Mouse (Mus musculus): ENCODE measurements around the gene Nxf1. TPM values are rescaled to one million over a fixed set of nuclear protein-coding genes. Genes with fewer than 3 reads are reported as not detected.

The Nxf1 gene
- polyA plus RNA-seq, 1 experiment from 2014 or later: 152 TPM

- WGBS: 19% methylated on average over 24 of the region's 29 CpGs
- peaks cover 66% of the 10 kb centered on the region for H3K36me3 ChIP-seq (ENCODE audit: control insufficient read depth, insufficient read depth, low read length)
- peak; percentile 58 for ATAC-seq (ENCODE audit: low read depth)
Measured at GRCm38 (mm10) chr19:8770567-8771270, 13.8 kb downstream of the Nxf1 start, which contains the start of gene Tmem223. TSS of gene Tmem223 (plus strand) at chr19:8770996.

GRCm38 (mm10) chr19:8772996-8773395 lies 16.1 kb downstream of the Nxf1 start:
- peak overlapping the region; percentile 60 for H3K4me3 ChIP-seq (ENCODE audit: low read depth, low read length)
- peaks cover 44% of the 10 kb centered on the region for H3K36me3 ChIP-seq (ENCODE audit: control insufficient read depth, insufficient read depth, low read length)
- WGBS: 84% methylated on average over 5 of the region's 5 CpGs
- DNase-seq (ENCODE audit: low spot score): no peak
- H3K9me3 ChIP-seq (ENCODE audit: control insufficient read depth, low read length): no peaks in the 10 kb centered on the region
- no peak for ATAC-seq (ENCODE audit: low read depth)
- H3K27ac ChIP-seq (replicated peaks; ENCODE audit: low read depth, low read length): peak overlapping the region; percentile 99; the same call in 1 of the 2 replicates
- H3K27me3 ChIP-seq (replicated peaks; ENCODE audit: control insufficient read depth, insufficient read depth, low read length): no peaks in the 10 kb centered on the region
- H3K4me2 ChIP-seq (ENCODE audit: low read depth, low read length): peak overlapping the region; percentile 95
- H3K4me1 ChIP-seq (ENCODE audit: control insufficient read depth, insufficient read depth, low read length): peaks cover 20% of the 10 kb centered on the region
- peak overlapping the region; percentile 82; the same call in 1 of the 2 replicates for H3K9ac ChIP-seq (ENCODE audit: low read depth, low read length)

More at GRCm38 (mm10) chr19:8770567-8771270, 13.8 kb downstream of the Nxf1 start, which contains the start of gene Tmem223:
- Histone ChIP-seq H3K27ac (replicated peaks; ENCODE audit: low read depth, low read length) (peak within 1 kb of the TSS; percentile 89), H3K4me1 (ENCODE audit: control insufficient read depth, insufficient read depth, low read length) (peaks cover 20% of the 10 kb centered on the region), H3K4me3 (ENCODE audit: low read depth, low read length) (peak within 1 kb of the TSS; percentile 70), H3K9me3 (ENCODE audit: control insufficient read depth, low read length) (peaks cover under 1% of the 10 kb centered on the region; the same call in 1 of the 2 replicates), H3K4me2 (ENCODE audit: low read depth, low read length) (peak within 1 kb of the TSS; percentile 80), H3K27me3 (replicated peaks; ENCODE audit: control insufficient read depth, insufficient read depth, low read length) (no peaks in the 10 kb centered on the region), H3K9ac (ENCODE audit: low read depth, low read length) (peak within 1 kb of the TSS; percentile 93)
- DNase-seq (ENCODE audit: low spot score): peak; percentile 82

GRCm38 (mm10) chr19:8773409-8773808 lies 16.5 kb downstream of the Nxf1 start:
- H3K9ac ChIP-seq (ENCODE audit: low read depth, low read length): peak overlapping the region; percentile 82
- H3K4me1 ChIP-seq (ENCODE audit: control insufficient read depth, insufficient read depth, low read length): peaks cover 20% of the 10 kb centered on the region
- peak overlapping the region; percentile 60 for H3K4me3 ChIP-seq (ENCODE audit: low read depth, low read length)
- H3K27me3 ChIP-seq (replicated peaks; ENCODE audit: control insufficient read depth, insufficient read depth, low read length): no peaks in the 10 kb centered on the region
- DNase-seq (ENCODE audit: low spot score): no peak
- peak overlapping the region; percentile 95 for H3K4me2 ChIP-seq (ENCODE audit: low read depth, low read length)
- H3K27ac ChIP-seq (replicated peaks; ENCODE audit: low read depth, low read length): peak overlapping the region; percentile 99
- peaks cover 44% of the 10 kb centered on the region for H3K36me3 ChIP-seq (ENCODE audit: control insufficient read depth, insufficient read depth, low read length)
- no peak for ATAC-seq (ENCODE audit: low read depth)
- WGBS: 56% methylated on average over 6 of the region's 6 CpGs
- no peaks in the 10 kb centered on the region for H3K9me3 ChIP-seq (ENCODE audit: control insufficient read depth, low read length)

DNA sequence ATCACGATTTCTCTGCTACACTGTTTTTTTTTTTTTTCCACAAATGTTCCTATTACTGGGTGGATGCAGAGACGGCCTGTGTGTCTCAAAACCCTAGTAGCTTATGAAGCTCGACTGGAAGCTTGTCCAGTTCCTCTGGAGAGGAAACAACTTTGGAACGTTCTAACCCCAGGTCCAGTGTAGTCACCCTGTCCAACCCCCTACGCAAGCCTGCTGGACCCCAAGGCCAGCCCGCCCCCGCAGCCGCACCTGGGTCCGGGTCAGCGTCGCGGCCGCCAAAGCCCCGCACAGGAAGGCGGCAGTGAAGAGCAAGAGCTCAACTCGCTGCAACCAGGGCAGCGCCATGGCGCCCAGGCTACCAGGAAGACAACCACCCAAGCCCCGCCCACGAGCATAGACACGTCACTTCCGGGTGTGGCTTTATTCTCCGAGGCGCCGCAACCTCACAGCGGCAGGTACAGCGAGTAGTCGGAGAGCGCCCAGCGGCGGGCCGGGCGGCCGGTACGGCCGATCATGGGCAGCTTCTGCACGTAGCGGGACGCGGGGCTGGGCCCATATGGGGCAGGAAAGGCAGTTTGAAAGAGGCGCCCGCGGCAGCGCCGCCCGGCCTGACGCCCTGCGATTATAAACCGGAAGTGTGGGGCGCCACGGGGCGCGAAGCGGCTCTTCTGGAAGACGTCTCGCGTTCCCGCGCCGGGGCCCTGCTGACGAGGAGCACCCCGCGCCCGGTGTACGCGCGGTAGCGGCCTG lies 17.4 kb downstream of the Nxf1 start, which contains the start of gene Tmem179b:
Tmem179b (minus strand) TSS at position 382 of the 750 bp plus-strand sequence.
- H3K4me3 ChIP-seq (ENCODE audit: low read depth, low read length): peak within 1 kb of the TSS; percentile 60
- peak; percentile 94 for ATAC-seq (ENCODE audit: low read depth)

DNA sequence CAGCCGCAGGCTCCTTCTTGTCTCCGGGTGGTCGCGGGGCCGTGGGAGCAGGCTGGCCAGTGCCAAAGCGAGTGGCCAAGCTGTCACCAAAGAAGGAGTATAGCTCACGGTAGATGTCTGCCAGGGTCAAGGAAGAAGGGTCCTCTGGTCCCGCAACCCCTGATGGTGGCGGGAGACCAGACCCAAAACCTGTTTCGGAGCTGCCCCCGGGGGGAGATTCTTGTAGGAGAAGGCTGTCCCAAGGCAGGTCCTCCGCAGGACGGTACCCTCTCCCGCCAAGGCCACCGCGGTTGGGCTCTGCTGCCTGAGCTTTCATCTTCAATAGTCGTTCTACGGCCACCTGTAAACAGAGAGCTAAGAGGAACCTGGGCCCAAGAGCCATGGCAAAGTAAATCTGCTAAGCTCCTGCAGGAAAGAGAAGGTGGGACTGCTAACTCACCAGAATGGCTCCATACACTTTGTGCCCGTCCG lies 18.1 kb downstream of the Nxf1 start:
- H3K4me2 ChIP-seq (ENCODE audit: low read depth, low read length): peak overlapping the region; percentile 95
- 4% methylated on average over 19 of the region's 20 CpGs for WGBS
- peaks cover 38% of the 10 kb centered on the region for H3K36me3 ChIP-seq (ENCODE audit: control insufficient read depth, insufficient read depth, low read length)
- H3K9ac ChIP-seq (ENCODE audit: low read depth, low read length): peak overlapping the region; percentile 82
- ATAC-seq (ENCODE audit: low read depth) (no peak; the same call in 1 of the 2 replicates), DNase-seq (ENCODE audit: low spot score) (no peak)
- H3K4me1 ChIP-seq (ENCODE audit: control insufficient read depth, insufficient read depth, low read length): peaks cover 20% of the 10 kb centered on the region
- H3K4me3 ChIP-seq (ENCODE audit: low read depth, low read length): peak overlapping the region; percentile 60
- H3K27ac ChIP-seq (replicated peaks; ENCODE audit: low read depth, low read length): peak overlapping the region; percentile 99
- no peaks in the 10 kb centered on the region for H3K27me3 ChIP-seq (replicated peaks; ENCODE audit: control insufficient read depth, insufficient read depth, low read length)
- no peaks in the 10 kb centered on the region for H3K9me3 ChIP-seq (ENCODE audit: control insufficient read depth, low read length)

More for the DNA sequence above, 17.4 kb downstream of the Nxf1 start, which contains the start of gene Tmem179b:
- Histone ChIP-seq H3K9ac (ENCODE audit: low read depth, low read length) (peak within 1 kb of the TSS; percentile 82), H3K9me3 (ENCODE audit: control insufficient read depth, low read length) (no peaks in the 10 kb centered on the region), H3K4me2 (ENCODE audit: low read depth, low read length) (peak within 1 kb of the TSS; percentile 95), H3K36me3 (ENCODE audit: control insufficient read depth, insufficient read depth, low read length) (peaks cover 40% of the 10 kb centered on the region), H3K4me1 (ENCODE audit: control insufficient read depth, insufficient read depth, low read length) (peaks cover 20% of the 10 kb centered on the region), H3K27me3 (replicated peaks; ENCODE audit: control insufficient read depth, insufficient read depth, low read length) (no peaks in the 10 kb centered on the region), H3K27ac (replicated peaks; ENCODE audit: low read depth, low read length) (peak within 1 kb of the TSS; percentile 99)
- peak; percentile 97 for DNase-seq (ENCODE audit: low spot score)
- under 1% methylated on average over 44 of the region's 68 CpGs for WGBS

- H3K36me3 ChIP-seq (ENCODE audit: control insufficient read depth, insufficient read depth, low read length): peaks cover 24% of the 10 kb centered on the region
- peak within 1 kb of the TSS; percentile 75 for H3K9ac ChIP-seq (ENCODE audit: low read depth, low read length)
- H3K4me2 ChIP-seq (ENCODE audit: low read depth, low read length): peak within 1 kb of the TSS; percentile 82
- no peaks in the 10 kb centered on the region for H3K27me3 ChIP-seq (replicated peaks; ENCODE audit: control insufficient read depth, insufficient read depth, low read length)
- ATAC-seq (ENCODE audit: low read depth) (peak; percentile 100), DNase-seq (ENCODE audit: low spot score) (peak; percentile 98)
- H3K4me3 ChIP-seq (ENCODE audit: low read depth, low read length): peak within 1 kb of the TSS; percentile 65
- peak within 1 kb of the TSS; percentile 76 for H3K27ac ChIP-seq (replicated peaks; ENCODE audit: low read depth, low read length)
- whole genome bisulfite sequencing: under 1% methylated on average over 28 of the region's 32 CpGs
- H3K9me3 ChIP-seq (ENCODE audit: control insufficient read depth, low read length): no peaks in the 10 kb centered on the region
- peaks cover 3% of the 10 kb centered on the region; the same call in 1 of the 2 replicates for H3K4me1 ChIP-seq (ENCODE audit: control insufficient read depth, insufficient read depth, low read length)
Measured at GRCm38 (mm10) chr19:8786008-8786781, 29.3 kb downstream of the Nxf1 start, which contains the start of gene Taf6l. TSS of gene Taf6l (minus strand) at chr19:8786417.

DNA sequence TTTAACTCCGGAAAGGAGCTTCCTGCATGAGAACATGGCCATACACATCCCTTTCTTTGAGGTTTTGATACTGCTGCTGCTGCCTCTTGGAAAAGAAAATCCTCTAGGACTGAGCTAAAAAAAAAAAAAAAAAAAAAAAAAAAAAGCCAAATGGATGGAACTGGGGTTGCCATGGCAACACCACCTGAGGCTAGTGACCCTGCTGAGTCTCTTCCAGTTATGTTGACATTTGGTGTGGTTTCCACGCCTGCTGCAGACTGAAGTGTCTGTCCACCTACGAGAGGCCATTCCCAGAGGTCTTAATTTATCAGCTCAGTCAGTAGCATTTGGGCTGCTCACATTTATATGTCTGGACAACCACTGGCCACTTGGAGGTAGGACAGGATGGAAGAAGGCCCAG lies 31.6 kb downstream of the Nxf1 start:
- peaks cover 3% of the 10 kb centered on the region; the same call in 1 of the 2 replicates for H3K4me1 ChIP-seq (ENCODE audit: control insufficient read depth, insufficient read depth, low read length)
- H3K4me3 ChIP-seq (ENCODE audit: low read depth, low read length): no peak overlapping the region
- 21% methylated on average over 3 of the region's 3 CpGs for WGBS
- H3K36me3 ChIP-seq (ENCODE audit: control insufficient read depth, insufficient read depth, low read length): peaks cover 15% of the 10 kb centered on the region
- H3K9me3 ChIP-seq (ENCODE audit: control insufficient read depth, low read length): 0 out of 2 replicates have a peak, but pooled peaks cover 2% of the 10 kb centered on the region
- DNase-seq (ENCODE audit: low spot score) (no peak), ATAC-seq (ENCODE audit: low read depth) (no peak)
- H3K27me3 ChIP-seq (replicated peaks; ENCODE audit: control insufficient read depth, insufficient read depth, low read length): no peaks in the 10 kb centered on the region
- H3K9ac ChIP-seq (ENCODE audit: low read depth, low read length): no peak overlapping the region
- no peak overlapping the region for H3K27ac ChIP-seq (replicated peaks; ENCODE audit: low read depth, low read length)
- H3K4me2 ChIP-seq (ENCODE audit: low read depth, low read length): no peak overlapping the region

Measured in embryonic facial prominence, embryonic 14.5 days (tissue).